Mouse (Mus musculus) liver, postnatal 0 days (tissue): Measurements from ENCODE around the gene Cradd.

Source experiments
- CTCF ChIP-seq: sonication (generic); IDR thresholded peaks from 2 replicates; pipeline ENCODE4 v1.5.1; 2016; ENCODE audit warnings: antibody characterized with exemption, low read depth
- EP300 ChIP-seq: IDR thresholded peaks from 2 replicates; pipeline ENCODE4 v1.6.1; 2016; ENCODE audit warnings: antibody characterized with exemption, low read depth, mild to moderate bottlenecking

GRCm38 (mm10) chr10:95279459-95279858 lies 44.5 kb downstream of the Cradd start:
- TF ChIP-seq CTCF, result no peak
- TF ChIP-seq EP300, result no peak
